7 mouse cellular contexts compared by ENCODE assay signal in the genomic region with DNA sequence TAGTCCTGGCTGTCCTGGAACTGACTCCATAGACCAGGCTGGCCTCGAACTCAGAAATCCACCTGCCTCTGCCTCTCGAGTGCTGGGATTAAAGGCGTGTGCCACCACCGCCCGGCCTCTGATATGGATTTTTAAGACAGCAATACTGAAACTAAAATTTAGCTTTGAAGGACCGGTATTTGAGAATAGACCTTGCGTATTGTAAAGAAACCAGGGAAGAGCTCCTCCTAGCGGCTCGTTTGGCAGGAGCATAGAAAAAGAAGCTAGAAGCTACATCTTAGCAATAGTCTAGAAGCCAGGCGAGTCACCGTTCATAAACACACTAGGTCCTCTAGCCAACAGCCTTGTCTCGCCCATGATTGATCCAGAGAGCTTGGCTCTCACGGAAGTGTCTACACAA. TPM values are rescaled to one million over a fixed set of nuclear protein-coding genes. Genes with fewer than 3 reads are reported as not detected.
DNase-seq lines count a peak whose midpoint lies in the region; ATAC-seq and TF ChIP-seq lines count a peak whose summit lies in the region.

No protein-coding gene starts in this region.

- H3K36me3 ChIP-seq in kidney, postnatal 0 days (ENCODE audit: insufficient read depth, low read length), result peaks cover 19% of the 10 kb centered on the region

- 35% methylated on average over 13 of the region's 13 CpGs for WGBS in kidney, postnatal 0 days
- WGBS in lung, adult 2 months, result 17% methylated on average over 13 of the region's 13 CpGs

- H3K9ac ChIP-seq in kidney, postnatal 0 days (ENCODE audit: low read depth, low read length), result no peak overlapping the region

- peak; percentile 79 for TF ChIP-seq CTCF in kidney, postnatal 0 days (IDR thresholded peaks at IDR 0.05; ENCODE audit: low read depth)
- peak; percentile 16; the same call in 1 of the 2 replicates for TF ChIP-seq CTCF in lung, adult 2 months (IDR thresholded peaks at IDR 0.05; ENCODE audit: insufficient read depth, low read length)

- no peak for TF ChIP-seq POLR2A in lung, adult 2 months (IDR thresholded peaks at IDR 0.05; ENCODE audit: borderline replicate concordance, extremely low read depth, low read depth, low read length)

- 0 out of 2 replicates have a peak overlapping the region, but pooled peaks have one; percentile 14 for H3K4me3 ChIP-seq in brown adipose tissue, adult 24 weeks (ENCODE audit: insufficient read depth, low read depth, low read length)
- H3K4me3 ChIP-seq in kidney, postnatal 0 days (replicated peaks; ENCODE audit: low read depth, low read length), result no peak overlapping the region
- H3K4me3 ChIP-seq in lung, adult 2 months (replicated peaks; ENCODE audit: extremely low read depth, low read depth, low read length), result no peak overlapping the region

- H3K4me1 ChIP-seq in brown adipose tissue, adult 24 weeks (ENCODE audit: control insufficient read depth, insufficient read depth, insufficient read length, low read length), result no peaks in the 10 kb centered on the region
- 0 out of 2 replicates have a peak, but pooled peaks cover 6% of the 10 kb centered on the region for H3K4me1 ChIP-seq in kidney, postnatal 0 days (replicated peaks; ENCODE audit: insufficient read depth, low read length)
- H3K4me1 ChIP-seq in lung, adult 2 months (ENCODE audit: control insufficient read depth, insufficient read depth, low read length), result 0 out of 2 replicates have a peak, but pooled peaks cover 4% of the 10 kb centered on the region

- peak; percentile 91 for DNase-seq in 416B (ENCODE audit: low read depth)
- peak; percentile 64 to 89 for DNase-seq in frontal cortex, adult 2 months (ENCODE audit: extremely low spot score in 1 of 2, low spot score in 1 of 2)
- peak; percentile 85 for DNase-seq in kidney, postnatal 0 days (ENCODE audit: low spot score)
- DNase-seq in lung, adult 2 months, result peak; percentile 64
- DNase-seq in right cerebral cortex, postnatal 14 days, result peak; percentile 79

- H3K27ac ChIP-seq in brown adipose tissue, adult 24 weeks (replicated peaks; ENCODE audit: low read depth, low read length), result no peak overlapping the region
- H3K27ac ChIP-seq in kidney, postnatal 0 days, result no peak overlapping the region

- no peaks in the 10 kb centered on the region for H3K9me3 ChIP-seq in kidney, postnatal 0 days (replicated peaks; ENCODE audit: low read length)

- ATAC-seq in CD4-positive, CD25-positive, alpha-beta regulatory T cell, adult 4 months, result peak; percentile 42
- ATAC-seq in kidney, postnatal 0 days (replicated peaks; ENCODE audit: low FRiP score, low read depth), result no peak

- no peak overlapping the region; the same call in 1 of the 2 replicates for H3K4me2 ChIP-seq in kidney, postnatal 0 days (ENCODE audit: low read length)

- no peaks in the 10 kb centered on the region for H3K27me3 ChIP-seq in kidney, postnatal 0 days (ENCODE audit: insufficient read depth, low read length)

RNA-seq across cellular contexts. Expression of gene Bsn, which starts 12.8 kb away (rescaled TPM):
- polyA plus RNA-seq in CD4-positive, CD25-positive, alpha-beta regulatory T cell, adult 4 months (2017; shearing (Covaris generic)), result under 1 TPM; 0.10 to 0.23 TPM
- polyA plus RNA-seq in brown adipose tissue, adult 24 weeks (2012; ENCODE audit: insufficient read depth, insufficient read length, missing spikeins), result 0.24 and 0.29 TPM in 2 replicates
- 95.0 and 100 TPM in 2 replicates for polyA plus RNA-seq in frontal cortex, adult 2 months (2012; rRNA removed)
- polyA plus RNA-seq in kidney, postnatal 0 days (2015; fragmentation: Nextera tagmentation; extraction: Ambion mirVana), result 0.25 and 0.31 TPM in 2 replicates
- 0.74 and 0.95 TPM in 2 replicates for polyA plus RNA-seq in lung, adult 2 months (2012; rRNA removed)

Comparison
In these comparisons a context has a peak if more than half of its experiments do, and no peak if none do; other contexts are left out.
1. RNA of gene Bsn, which starts 12.8 kb away (polyA plus RNA-seq): 95.0 to 100 TPM in frontal cortex, adult 2 months; 0.74 to 0.95 TPM in lung, adult 2 months, 0.25 to 0.31 TPM in kidney, postnatal 0 days, 0.24 to 0.29 TPM in brown adipose tissue, adult 24 weeks and 0.10 to 0.23 TPM in CD4-positive, CD25-positive, alpha-beta regulatory T cell, adult 4 months; every median in the first group is over 10 times any median in the second.
2. Peak in every context shown above with its lines, with median percentiles within 50 percentile points of each other: DNase-seq.